Mouse (Mus musculus): ENCODE results near the gene Tha1. TPM values are rescaled to one million over a fixed set of nuclear protein-coding genes. Genes with fewer than 3 reads are reported as not detected.

Gene Tha1
- total RNA-seq, 1 experiment from 2014 or later, result 16.7 TPM

- no peak for DNase-seq
Measured at GRCm38 (mm10) chr11:117826164-117826563, 47.1 kb downstream of the Tha1 start.

- DNase-seq, result peak; percentile 68
Measured at GRCm38 (mm10) chr11:117825333-117826101, 47.8 kb downstream of the Tha1 start, which contains the start of the genes Afmid and Tk1. Gene Afmid, plus strand, starts transcription at chr11:117825924. Gene Tk1, minus strand, starts transcription at chr11:117826092.

GRCm38 (mm10) chr11:117824060-117824969 lies 49.0 kb downstream of the Tha1 start:
- peak; percentile 78 for DNase-seq

GRCm38 (mm10) chr11:117823411-117823810 lies 49.9 kb downstream of the Tha1 start:
- DNase-seq, result no peak

- DNase-seq, result peak; percentile 18
Measured at GRCm38 (mm10) chr11:117822728-117823241, 50.5 kb downstream of the Tha1 start.

GRCm38 (mm10) chr11:117821868-117822267 lies 51.4 kb downstream of the Tha1 start:
- DNase-seq, result peak; percentile 22

- no peak for DNase-seq
Measured at GRCm38 (mm10) chr11:117820173-117820572, 53.1 kb downstream of the Tha1 start.

- DNase-seq, result no peak
Measured at GRCm38 (mm10) chr11:117819095-117819494, 54.2 kb downstream of the Tha1 start.

Other genes with a start within 250 kb of the Tha1 start
- gene Tnrc6c, start 219.2 kb downstream of the Tha1 start, total RNA-seq (2021), result 24.1 and 29.4 TPM in 2 replicates
- 3.1 and 4.6 TPM in 2 replicates for gene Tmc8, start 91.4 kb downstream of the Tha1 start, total RNA-seq (2021)
- gene Tmc6, start 91.3 kb downstream of the Tha1 start, total RNA-seq (2021), result 31.9 and 43.5 TPM in 2 replicates
- not detected in 2 replicates for gene 6030468B19Rik, start 75.8 kb downstream of the Tha1 start, total RNA-seq (2021)
- gene Gm20708, start 63.8 kb downstream of the Tha1 start, total RNA-seq (2021), result 1.00 and 1.8 TPM in 2 replicates
- gene Syngr2, start 63.8 kb downstream of the Tha1 start, total RNA-seq (2021), result 98.3 and 108 TPM in 2 replicates
- gene Afmid, start 47.6 kb downstream of the Tha1 start, total RNA-seq (2021), result 10.1 and 13.2 TPM in 2 replicates
- gene Tk1, start 47.4 kb downstream of the Tha1 start, total RNA-seq (2021), result 14.3 and 18.4 TPM in 2 replicates
- gene Birc5, start 24.2 kb downstream of the Tha1 start, total RNA-seq (2021), result 5.2 and 8.5 TPM in 2 replicates
- gene Tmem235, start 12.7 kb downstream of the Tha1 start, total RNA-seq (2021), result not detected in 2 replicates
- 8.8 and 9.0 TPM in 2 replicates for gene Socs3, start 96.6 kb upstream of the Tha1 start, total RNA-seq (2021)
- 58.9 and 60.0 TPM in 2 replicates for gene Pgs1, start 112.8 kb upstream of the Tha1 start, total RNA-seq (2021)

Data from adrenal gland, postnatal 25 days (tissue).